Mouse (Mus musculus) layer of hippocampus, adult 11-12 months (tissue): ENCODE measurements at regions not wholly inside any gene's neighbourhood (a gene's known extent, or its start where the extent isn't known, plus 50 kb on each side); places are given as distances from the start of the nearest gene placed in this dataset.

Source experiments
- DNase-seq: peaks from one replicate; pipeline ENCODE4 v3.0.0; 2022; ENCODE audit warnings: low spot score

GRCm38 (mm10) chr11:9739098-9739497 is 547.4 kb downstream of the Abca13 start:
- peak; percentile 58 for DNase-seq

DNA sequence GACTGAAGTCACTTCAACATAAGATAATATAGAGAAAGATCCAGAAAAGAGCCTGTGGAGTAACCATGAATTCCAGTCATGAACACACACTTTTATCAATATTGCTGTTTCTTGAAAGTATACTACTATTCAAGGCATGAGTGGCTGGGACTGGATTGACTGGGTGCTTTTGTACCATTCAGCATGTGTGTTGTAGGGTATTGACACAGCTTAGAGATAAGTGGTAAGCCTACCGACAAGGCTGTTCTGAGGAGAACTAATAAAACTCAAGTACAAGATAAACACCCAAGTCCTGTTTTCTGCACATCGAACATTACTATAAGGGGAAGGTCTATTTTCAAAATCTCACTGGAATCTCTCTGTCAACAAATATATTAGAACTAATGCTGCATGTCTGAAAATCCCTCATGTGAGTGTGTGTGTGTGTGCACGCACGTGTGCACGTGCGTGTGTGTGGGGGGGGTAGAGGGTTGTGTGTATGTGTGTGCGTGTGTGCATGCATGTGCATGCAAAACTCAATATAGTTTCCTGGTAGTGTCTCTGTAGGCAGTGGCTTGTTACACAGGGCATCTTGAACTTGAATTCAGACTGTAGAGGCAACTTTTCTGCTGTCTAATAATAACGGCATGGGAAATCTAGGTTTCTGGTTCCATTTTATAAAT is 588.6 kb downstream of the Abca13 start:
- no peak for DNase-seq

- DNase-seq: no peak
These were observed 601.6 kb downstream of the Abca13 start for GRCm38 (mm10) chr11:9793175-9793828.

DNA sequence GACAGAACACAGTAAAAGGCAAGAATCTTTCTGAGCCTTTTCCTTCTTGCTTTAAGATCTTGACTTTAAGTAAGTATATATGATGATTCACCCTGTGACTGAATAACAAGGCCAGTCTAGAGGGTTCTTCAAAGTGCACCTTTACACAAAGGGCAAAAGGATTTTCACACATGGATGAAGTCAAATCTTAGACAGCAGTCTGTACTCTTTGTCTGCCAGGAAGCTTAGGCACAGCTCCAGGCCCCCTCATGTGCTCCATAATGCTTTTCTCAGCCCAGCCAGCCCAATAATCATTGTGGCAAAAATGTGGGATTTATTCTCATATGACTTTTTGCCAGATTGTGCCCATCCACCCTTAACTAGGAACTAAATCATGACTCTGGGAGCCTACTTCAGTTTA is 647.9 kb downstream of the Abca13 start:
- no peak for DNase-seq

DNA sequence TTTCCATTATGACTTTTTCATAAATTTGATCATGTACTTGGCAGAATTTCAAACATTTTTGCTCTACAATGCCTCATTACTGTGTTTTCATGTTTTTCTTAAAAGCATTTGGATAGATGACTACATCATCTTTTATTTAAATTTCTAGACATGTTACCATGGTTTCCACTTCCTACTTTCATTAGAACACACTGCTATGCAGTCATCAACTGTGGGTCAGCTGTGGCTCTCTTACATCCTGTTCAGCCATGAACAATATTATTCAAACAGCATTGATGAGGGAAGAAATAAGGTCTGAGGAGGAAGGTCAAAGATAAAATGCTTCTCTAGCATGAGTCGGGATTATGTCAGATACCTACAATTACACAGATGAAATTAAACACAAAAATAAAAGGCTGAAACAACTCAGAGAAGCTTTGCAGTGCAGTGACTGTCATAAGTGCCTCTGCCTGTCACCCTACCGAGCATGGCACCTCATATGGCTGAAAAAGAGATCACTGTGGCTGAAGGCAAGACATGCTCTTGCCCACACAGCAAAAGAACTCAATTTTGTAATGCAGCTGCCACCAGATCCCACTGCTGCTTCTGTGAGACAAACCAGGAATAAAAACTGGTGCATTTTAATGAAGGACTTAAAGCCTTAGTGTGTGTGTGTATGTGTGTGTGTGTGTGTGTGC is 676.9 kb downstream of the Abca13 start:
- no peak for DNase-seq
